Mouse (Mus musculus) gastrocnemius, postnatal 25 days (tissue): ENCODE data around the gene Rpl13a. TPM values are rescaled to one million over a fixed set of nuclear protein-coding genes. Genes with fewer than 3 reads are reported as not detected.

Experiments used
- DNase-seq: peaks from one replicate; pipeline ENCODE4 v3.0.0; 2022
- microRNA-seq, 2 experiments: library from miRNA; unstranded; fragments of <30 nt; microRNA quantifications; one replicate each; pipeline ENCODE4 v1.2.0; 2021; ENCODE audit warnings: borderline replicate concordance in 2 of 2
- total RNA-seq, 2 experiments: library from RNA; stranded (reverse); gene quantifications; 1 replicate in 1 of 2; 2 replicates in 1 of 2; pipeline ENCODE4 v1.2.3; 2021

The Rpl13a gene
- total RNA-seq, 2 experiments from 2014 or later: 520 to 561 TPM

DNA sequence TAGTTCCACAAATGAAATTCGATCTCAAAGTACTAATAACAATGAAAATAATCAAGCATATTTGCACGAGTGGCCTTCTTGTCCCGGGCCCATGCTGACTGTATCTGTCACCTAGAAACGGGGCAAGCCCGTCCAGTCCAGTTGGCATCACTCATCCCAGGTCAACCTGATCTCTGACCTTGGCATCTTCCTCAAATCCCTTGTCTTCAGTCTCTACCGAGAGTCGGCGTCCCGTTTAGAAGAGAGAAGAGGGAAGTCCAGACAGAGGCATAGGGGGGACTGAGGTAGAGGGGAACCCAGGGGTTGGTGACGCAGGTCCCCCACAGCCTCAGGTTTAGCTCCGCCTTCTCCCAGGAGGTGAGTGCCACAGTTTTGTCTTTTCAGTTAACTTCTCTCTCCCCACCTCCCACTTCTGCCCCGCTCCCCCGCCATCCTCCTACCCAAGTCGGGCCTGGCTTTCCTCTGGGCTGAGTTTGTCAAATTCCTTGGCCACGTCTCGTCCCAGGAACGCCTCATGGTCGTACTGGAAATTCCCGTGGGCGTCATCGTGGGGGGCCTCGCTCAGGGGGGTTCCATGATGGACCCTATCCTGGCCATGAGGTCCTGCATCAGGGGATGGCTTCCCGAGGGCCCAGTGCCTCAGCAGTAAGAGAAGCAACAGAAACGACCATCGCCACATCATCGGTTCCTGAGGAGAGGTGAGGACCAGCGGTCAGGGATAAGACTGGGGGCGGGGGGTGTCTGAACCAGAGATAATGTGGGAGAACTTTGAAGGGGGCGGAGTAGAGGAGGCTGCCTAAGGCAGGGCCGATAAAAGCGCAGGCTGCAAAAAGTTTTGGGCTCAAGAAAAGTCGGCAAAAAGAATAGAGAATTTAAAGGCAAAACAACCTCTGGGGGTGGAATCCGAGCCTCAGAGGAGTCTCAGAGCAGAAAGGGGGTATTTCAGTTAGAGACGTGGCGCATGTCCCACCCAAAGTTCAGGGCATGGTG is 37.3 kb downstream of the Rpl13a start:
- no peak for DNase-seq

DNA sequence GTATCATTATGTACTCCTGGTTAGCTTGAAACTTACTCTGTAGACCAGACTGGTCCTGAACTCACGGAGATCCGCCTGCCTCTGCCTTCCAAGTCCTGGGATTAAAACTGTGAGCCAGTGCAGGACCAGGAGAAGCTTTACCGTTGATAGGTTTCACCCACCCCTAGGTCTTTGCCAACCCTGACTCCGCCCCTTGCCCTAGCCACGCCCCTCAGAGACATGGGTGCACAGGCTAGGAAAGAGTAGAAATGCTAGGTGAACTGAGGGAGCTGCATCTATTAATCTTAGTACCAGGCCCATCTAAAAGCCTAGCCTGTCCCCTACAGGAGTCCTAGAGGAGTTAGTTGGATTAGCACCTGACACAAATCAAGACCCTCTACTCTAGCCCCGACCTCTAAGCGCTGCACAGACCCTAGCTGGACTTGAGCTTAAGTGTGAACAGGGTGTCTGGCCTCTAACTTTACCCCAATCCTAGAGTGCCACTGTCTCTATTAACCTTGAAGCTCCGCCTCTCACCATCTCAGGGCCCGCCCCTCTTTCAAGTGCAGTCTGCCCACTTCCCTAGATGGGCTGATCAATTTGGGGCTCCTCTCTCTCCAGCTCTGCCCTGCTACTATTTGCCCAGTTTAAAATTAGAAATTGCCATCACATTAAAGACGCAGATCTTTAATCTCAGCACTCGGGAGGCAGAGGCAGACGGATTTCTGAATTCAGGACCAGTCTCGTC is 38.1 kb downstream of the Rpl13a start:
- no peak for DNase-seq

DNA sequence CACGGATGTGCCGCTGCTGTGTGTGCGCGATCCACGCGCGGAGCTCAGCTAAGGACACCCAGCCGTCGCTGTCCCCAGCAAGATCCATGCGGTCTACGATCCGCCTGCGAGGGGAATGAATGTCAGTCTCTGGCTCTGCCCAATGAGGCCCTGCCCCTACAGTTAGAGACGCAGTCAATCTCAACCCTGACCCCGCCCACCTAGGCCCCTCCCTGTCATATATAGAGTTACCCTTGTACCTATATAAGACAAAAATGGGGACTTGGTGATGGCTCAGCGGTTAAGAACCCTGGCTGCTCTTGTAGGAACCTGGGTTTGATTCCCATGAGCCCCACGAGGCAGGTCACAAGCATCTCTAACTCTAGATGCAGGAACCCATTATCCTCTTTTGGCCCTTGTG is 40.0 kb downstream of the Rpl13a start:
- DNase-seq: no peak

DNA sequence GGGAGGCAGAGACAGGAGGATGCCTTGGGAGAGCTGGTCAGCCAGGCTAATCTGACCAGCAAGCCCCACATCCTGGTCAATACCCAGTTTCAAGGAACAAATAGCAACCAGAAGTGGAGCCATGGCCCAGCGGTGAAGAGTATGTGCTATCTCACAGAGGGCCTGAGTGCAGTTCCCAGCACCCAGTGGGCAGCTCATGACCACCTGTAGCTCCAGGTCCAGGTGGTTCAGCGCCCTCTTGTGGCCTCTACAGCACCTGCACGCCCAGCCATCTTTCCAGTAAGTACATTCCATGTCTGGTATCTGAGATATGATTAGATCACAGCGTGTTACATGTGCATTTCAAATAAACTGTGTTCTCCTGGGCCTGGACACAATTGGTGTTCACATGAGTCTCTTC is 42.5 kb downstream of the Rpl13a start:
- DNase-seq: no peak

DNA sequence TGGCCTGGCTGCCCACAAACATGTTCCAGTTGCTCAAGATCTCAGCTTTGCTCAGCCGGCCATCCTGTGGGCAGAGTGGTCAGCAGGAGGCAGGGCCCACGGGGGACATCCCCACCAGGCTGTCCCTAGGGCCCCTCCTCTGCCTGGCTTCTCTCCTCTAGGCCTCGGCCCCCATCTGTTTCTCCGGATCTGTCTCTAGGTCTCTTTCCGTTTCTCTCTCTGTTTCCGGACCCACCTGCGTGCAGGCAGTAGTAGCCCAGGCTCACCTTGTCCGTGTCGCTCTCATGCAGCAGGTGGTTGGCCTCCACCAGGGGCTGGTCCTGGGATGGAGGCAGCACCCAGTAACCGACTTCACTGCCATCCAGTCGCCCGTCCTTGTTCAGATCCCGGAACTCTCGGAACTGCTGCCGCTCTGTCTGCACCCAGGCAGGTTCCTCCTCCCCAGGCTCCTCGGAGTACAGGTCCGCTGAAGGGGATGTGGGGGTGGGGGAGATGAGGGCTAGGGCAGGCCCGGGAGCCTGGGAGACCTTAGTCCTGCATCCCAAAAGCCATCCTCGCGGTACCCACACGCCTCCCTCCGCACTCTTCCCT is 45.2 kb downstream of the Rpl13a start:
- DNase-seq: no peak

DNA sequence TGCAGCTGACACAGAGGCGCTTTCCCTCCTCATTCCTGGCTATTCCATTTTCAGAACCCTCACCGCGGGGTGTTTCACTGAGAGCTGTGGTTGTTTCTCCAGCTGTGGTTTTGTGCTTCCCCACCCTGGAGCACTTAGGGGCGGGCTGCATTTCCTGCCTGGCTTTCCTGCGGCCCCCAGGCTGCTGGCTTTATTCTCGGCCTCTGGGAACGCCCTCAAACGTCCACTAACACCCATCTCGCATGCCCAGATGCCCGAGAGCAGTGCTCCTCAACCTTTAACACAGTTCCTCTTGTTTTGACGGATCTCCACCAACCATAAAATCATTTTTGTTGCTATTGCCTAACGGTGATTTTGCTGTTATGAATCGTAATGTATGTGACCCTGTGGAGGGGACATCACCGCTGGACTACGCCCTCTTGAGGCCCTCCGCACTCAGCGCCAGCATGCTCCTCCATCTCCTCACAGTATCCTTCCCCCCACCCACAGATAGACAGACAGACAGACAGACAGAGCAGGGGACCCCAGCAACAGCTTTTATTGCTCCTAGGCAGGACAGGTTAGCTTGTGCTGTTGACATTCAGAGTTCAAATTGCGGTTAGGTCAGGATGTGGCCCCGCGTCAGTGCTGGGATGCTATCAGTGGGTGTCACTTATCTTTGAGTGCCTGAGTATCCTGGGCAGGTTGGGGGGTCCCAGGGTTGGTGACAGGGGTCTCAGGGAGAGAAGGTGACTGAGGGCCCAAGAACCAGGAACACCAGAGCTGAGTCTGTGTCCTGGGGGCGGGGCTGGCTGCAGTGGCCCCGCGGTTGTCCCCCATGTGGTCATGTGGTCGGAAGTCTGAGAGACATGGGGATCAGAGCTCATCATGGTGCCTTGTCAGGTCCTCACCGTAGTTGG is 45.9 kb downstream of the Rpl13a start:
- DNase-seq: peak; percentile 72

DNA sequence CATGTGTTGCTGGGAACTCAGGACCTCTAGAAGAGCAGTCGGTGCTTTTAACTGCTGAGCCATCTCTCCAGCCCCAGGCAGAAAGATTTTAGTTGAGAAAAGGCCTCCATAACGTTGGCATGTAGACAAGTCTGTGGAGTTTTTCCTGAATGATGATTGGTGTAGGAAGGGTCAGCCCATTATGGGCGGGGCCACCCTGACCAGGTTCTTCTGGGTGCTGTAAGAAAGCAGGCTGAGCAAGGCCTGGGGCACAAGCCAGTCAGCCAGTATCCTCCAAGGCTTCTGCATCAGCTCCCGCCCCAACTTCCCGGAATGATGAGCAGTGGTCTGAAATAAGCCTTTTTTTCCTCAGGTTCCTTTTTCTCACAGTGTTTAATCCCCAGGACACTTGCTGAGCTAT is 47.5 kb downstream of the Rpl13a start:
- DNase-seq: no peak

DNA sequence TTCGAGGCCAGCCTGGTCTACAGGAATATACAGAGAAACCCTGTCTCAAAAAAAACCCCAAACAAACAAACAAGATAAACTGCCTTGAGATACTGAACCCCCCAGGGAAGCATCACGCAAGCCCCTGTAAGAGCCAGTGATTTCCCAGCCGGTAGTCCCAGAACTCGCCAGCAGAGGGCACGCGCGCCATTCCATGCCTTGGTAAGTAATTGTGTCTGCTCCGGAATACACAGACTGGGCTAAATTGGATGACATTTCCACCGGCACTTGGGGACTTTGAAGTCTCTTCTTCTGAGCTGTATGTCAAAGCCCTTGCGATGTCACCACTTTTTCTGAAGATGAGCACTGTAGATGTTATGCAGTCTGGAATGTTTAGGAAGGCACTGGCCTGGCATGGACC is 48.7 kb downstream of the Rpl13a start:
- DNase-seq: peak; percentile 82

DNA sequence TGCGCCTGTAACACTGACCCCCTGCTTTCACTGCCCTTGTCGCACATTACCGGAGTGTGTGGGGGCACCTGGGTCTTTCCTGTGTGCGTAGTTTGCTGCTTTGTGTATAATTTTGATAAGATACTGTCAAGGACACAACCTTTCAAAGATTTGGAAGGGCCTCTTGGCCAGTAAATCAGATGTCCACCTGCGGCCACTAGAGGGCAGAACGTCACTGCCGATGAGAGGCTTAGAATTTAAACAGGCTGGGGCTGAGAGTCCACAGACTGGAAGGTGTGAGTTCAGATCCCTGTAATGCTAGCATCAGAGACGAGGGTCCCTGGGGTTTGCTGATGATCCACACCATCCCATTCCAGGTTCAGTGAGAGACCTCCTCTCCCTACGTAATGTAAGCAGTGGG is 50.0 kb downstream of the Rpl13a start:
- DNase-seq: peak; percentile 67

DNA sequence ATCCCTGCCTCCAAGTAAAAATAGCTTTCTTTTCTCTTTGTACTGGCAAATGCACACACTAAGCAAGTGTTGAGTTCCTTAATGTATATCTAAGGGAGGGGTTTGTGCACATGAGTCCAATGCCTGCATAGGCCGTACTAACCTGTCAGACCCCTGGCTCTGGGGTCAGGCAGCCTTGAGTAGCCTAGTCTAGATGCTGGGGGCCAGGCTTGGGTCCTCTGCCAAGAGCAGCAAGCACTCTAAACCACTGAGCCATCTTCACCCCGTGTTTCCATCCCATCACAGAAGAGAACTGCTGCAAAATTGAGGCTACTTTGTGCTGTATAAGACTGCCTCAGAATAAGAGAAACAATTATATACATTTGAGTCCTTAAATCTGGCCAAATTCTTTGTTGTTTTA is 50.7 kb downstream of the Rpl13a start:
- DNase-seq: no peak

DNA sequence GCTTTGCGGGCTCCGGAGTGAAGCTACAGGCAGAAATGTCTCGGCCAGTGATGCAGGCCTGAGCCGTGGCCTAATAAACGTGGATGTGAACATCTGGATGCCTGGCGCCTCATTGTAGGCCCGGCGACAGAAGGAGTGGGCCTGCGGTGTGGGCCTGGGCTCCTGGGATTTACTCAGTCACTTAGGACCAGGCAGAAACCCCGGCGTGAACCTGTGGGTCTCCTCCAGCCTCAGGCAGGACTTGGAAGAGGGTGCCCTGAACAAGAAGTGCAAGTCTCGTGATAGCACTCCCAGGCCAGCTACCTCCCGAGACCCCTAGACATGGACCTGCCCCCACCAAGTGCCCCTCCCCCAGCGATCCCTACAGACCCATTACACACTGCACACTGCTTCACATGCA is 51.2 kb downstream of the Rpl13a start:
- no peak for DNase-seq

DNA sequence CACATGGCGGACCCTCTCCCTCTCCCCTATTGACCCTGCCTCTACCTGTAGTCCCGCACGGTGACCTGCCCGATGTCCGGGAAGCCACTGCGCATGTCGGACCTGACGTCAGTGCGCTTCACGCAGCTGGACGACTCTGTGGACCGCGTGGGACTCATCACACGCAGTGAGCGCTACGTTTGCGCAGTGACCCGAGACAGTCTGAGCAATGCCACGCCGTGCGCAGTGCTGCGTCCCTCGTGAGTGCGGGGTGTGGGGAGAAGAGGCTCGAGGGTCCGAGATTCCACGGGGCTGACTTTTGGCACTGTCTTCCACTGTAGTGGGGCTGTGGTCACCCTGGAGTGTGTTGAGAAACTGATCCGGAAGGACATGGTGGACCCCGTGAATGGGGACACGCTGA is 52.1 kb downstream of the Rpl13a start:
- DNase-seq: no peak

Small RNA genes lying within 50 kb of the gene (microRNA-seq; reads per million reads assigned to microRNA genes)
- 833 to 1,261 reads per million in 2 experiments for gene Mir150
- 13.8 to 22.8 reads per million in 2 experiments for gene Mir5121
- gene Mir7055: 0 reads per million in 2 experiments

Other genes starting within 250 kb of the Rpl13a start
- 10 to 100 TPM; 50.9 to 51.2 TPM for gene Med25, start 236.0 kb downstream of the Rpl13a start, total RNA-seq
- gene Fuz, start 232.7 kb downstream of the Rpl13a start, total RNA-seq: 10 to 100 TPM; 16.1 to 17.3 TPM
- gene Ap2a1, start 199.3 kb downstream of the Rpl13a start, total RNA-seq: 10 to 100 TPM; 57.1 to 57.2 TPM
- gene Tsks, start 185.6 kb downstream of the Rpl13a start, total RNA-seq: not detected
- 1 to 10 TPM; 1.6 to 2.0 TPM for gene Cpt1c, start 153.9 kb downstream of the Rpl13a start, total RNA-seq
- gene Prmt1, start 142.2 kb downstream of the Rpl13a start, total RNA-seq: 100 to 1,000 TPM; 119 to 142 TPM
- gene Irf3, start 131.1 kb downstream of the Rpl13a start, total RNA-seq: 10 to 100 TPM; 16.1 to 20.9 TPM
- 1 to 10 TPM; 7.4 to 9.6 TPM for gene Bcl2l12, start 130.0 kb downstream of the Rpl13a start, total RNA-seq
- gene Scaf1, start 112.4 kb downstream of the Rpl13a start, total RNA-seq: 10 to 100 TPM; 35.8 to 38.1 TPM
- 10 to 100 TPM; 22.5 to 30.6 TPM for gene Rras, start 110.8 kb downstream of the Rpl13a start, total RNA-seq
- gene Prr12, start 75.9 kb downstream of the Rpl13a start, total RNA-seq: 10 to 100 TPM; 14.1 to 16.1 TPM
- 10 to 100 TPM; 30.8 to 31.6 TPM for gene Nosip, start 66.3 kb downstream of the Rpl13a start, total RNA-seq
- gene Prrg2, start 66.1 kb downstream of the Rpl13a start, total RNA-seq: 1 to 10 TPM; 6.9 to 9.1 TPM
- 10 to 100 TPM; 24.0 to 32.8 TPM for gene Rcn3, start 36.5 kb downstream of the Rpl13a start, total RNA-seq
- gene Fcgrt, start 24.9 kb downstream of the Rpl13a start, total RNA-seq: 10 to 100 TPM; 40.3 to 54.5 TPM
- gene Rps11, start 4.3 kb downstream of the Rpl13a start, total RNA-seq: 100 to 1,000 TPM; 413 to 448 TPM
- not detected for gene Gm45713, start 7.5 kb upstream of the Rpl13a start, total RNA-seq
- gene Flt3l, start 7.7 kb upstream of the Rpl13a start, total RNA-seq: 1 to 10 TPM; 4.2 TPM
- 10 to 100 TPM; 32.0 to 38.1 TPM for gene Pih1d1, start 25.5 kb upstream of the Rpl13a start, total RNA-seq
- 10 to 100 TPM; 15.6 to 15.9 TPM for gene Aldh16a1, start 25.8 kb upstream of the Rpl13a start, total RNA-seq
- 1 to 10 TPM; 1.1 to 2.5 TPM for gene Slc17a7, start 35.2 kb upstream of the Rpl13a start, total RNA-seq
- not detected for gene Gfy, start 50.8 kb upstream of the Rpl13a start, total RNA-seq
- gene Pth2, start 52.2 kb upstream of the Rpl13a start, total RNA-seq: not detected
- under 1 TPM; 0.19 to 0.23 TPM for gene Ccdc155, start 76.1 kb upstream of the Rpl13a start, total RNA-seq
- gene Dkkl1, start 83.4 kb upstream of the Rpl13a start, total RNA-seq: not detected
- 1 to 10 TPM; 2.5 to 2.8 TPM for gene Tead2, start 87.0 kb upstream of the Rpl13a start, total RNA-seq
- gene Cd37, start 110.4 kb upstream of the Rpl13a start, total RNA-seq: 1 to 10 TPM; 1.3 to 2.0 TPM
- not detected for gene Slc6a16, start 112.3 kb upstream of the Rpl13a start, total RNA-seq
- not detected for gene Slc6a21, start 148.8 kb upstream of the Rpl13a start, total RNA-seq
- gene Trpm4, start 205.0 kb upstream of the Rpl13a start, total RNA-seq: 10 to 100 TPM; 17.0 to 18.3 TPM
- gene Hrc, start 206.5 kb upstream of the Rpl13a start, total RNA-seq: 100 to 1,000 TPM; 812 to 910 TPM
- under 1 TPM; 0.18 to 0.38 TPM for gene Ppfia3, start 238.3 kb upstream of the Rpl13a start, total RNA-seq
- gene Lin7b, start 241.8 kb upstream of the Rpl13a start, total RNA-seq: under 1 TPM in 1 of 2 experiments, not detected in 1; 0.67 TPM